Mouse (Mus musculus) thymus, postnatal 4 days (tissue): ENCODE measurements around the gene Sertad4.

Source experiments
- DNase-seq: peaks from one replicate; pipeline ENCODE4 v3.0.0; 2021

The Sertad4 gene

DNA sequence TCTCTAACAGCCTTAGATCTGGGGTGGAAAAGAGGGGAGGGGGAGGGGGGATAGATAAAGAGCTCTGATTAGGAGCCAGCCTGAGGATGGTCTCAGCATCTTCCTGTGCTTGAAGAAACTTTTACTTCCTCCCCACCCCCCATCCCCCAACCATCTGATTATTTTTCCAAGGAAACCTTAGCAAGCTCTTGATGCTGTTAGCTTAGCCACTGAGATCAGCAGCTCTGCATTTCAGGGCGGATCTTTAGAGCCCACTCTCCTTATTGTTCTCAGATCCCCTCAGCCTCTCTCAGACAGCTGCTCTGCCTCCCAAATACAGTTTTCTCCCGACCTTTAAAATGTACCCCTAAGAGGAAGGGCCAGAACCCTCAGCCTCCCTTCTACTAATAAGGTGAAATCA is 4.4 kb downstream of the Sertad4 start:
- no peak for DNase-seq

GRCm38 (mm10) chr1:192849616-192850015 is 5.9 kb downstream of the Sertad4 start:
- no peak for DNase-seq

DNA sequence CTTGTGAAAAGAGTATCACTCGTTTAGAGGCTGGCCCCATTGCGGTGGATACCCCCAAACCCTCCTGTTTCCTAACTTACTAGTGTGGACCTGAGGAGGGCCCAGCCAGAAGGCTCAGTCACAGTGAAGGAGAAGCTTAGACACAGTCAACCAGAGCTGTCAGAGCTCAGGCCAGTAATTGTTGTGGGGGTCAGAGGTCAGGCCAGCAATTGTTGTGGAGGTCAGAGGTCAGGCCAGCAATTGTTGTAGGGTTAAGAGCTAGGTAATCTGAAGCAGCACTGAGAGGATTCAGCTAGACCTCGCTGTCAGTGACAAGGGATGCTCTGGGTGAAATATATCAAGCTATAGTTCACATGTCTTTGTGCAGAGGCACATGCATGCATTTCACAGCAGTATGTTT is 8.3 kb downstream of the Sertad4 start:
- no peak for DNase-seq

DNA sequence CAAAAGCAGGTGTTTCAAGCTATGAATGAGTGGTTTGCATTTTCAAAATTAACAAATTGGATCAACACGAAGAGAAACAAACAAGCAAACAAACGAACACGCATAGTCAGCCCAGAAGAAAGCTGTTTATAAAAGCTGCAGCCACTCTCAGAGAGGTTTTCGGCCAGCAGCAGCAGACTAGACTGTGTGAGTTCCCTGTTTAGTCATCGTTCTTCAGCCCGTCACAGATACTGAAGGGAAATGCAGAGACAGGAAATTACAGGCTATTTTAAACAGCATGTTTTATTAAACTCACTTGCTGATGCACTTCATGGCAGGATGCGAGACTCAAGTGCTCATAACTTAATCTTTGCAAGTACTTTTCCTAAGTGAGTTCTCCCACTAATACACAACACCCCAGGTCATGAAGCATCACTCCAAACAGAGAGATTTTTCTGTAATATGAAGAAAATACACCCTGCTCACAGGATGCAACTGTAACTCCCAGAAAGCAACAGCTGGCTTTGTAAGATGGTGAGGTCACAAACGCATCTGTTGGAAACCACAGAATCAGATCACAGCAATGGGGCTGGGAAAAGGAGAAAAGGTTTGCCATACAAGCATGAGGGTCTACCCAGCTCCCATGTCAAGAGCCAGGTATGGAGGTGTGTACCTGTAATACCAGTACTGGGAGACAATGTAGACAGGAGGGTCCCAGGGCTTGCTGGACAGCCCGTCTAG is 14.3 kb downstream of the Sertad4 start:
- no peak for DNase-seq

- DNase-seq = no peak
Measured at GRCm38 (mm10) chr1:192840655-192841054, 14.9 kb downstream of the Sertad4 start.

GRCm38 (mm10) chr1:192835211-192835681 is 20.3 kb downstream of the Sertad4 start:
- DNase-seq = peak; percentile 31

GRCm38 (mm10) chr1:192834361-192835210 is 21.0 kb downstream of the Sertad4 start:
- peak; percentile 77 for DNase-seq

GRCm38 (mm10) chr1:192833586-192833985 is 22.0 kb downstream of the Sertad4 start:
- DNase-seq = peak; percentile 40

GRCm38 (mm10) chr1:192833097-192833496 is 22.5 kb downstream of the Sertad4 start:
- DNase-seq = no peak

- DNase-seq = no peak
Measured at GRCm38 (mm10) chr1:192832338-192832737, 23.2 kb downstream of the Sertad4 start.

- DNase-seq = no peak
Measured at GRCm38 (mm10) chr1:192830444-192830843, 25.1 kb downstream of the Sertad4 start.

- no peak for DNase-seq
Measured at GRCm38 (mm10) chr1:192828928-192829327, 26.6 kb downstream of the Sertad4 start.

GRCm38 (mm10) chr1:192827955-192828354 is 27.6 kb downstream of the Sertad4 start:
- no peak for DNase-seq

DNA sequence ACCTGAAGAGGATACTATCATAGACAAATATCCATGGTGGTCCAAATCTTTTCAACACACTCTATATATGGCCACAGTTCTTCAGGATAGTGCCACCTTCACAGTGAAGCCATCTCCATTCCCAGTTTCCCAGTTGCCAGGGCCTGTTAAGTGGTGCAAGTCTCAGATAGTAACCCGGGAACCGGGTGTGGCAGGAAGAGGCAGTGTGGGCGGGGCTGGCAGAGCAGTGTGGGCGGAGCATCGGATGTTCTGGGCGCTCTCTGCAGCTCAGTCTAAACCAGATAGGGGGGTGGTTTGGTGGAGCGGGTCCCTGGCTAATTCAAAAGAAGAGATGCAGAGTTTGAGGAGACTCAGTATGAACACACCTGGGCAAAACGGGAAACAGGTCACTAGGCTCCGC is 29.8 kb downstream of the Sertad4 start:
- peak; percentile 58 for DNase-seq

DNA sequence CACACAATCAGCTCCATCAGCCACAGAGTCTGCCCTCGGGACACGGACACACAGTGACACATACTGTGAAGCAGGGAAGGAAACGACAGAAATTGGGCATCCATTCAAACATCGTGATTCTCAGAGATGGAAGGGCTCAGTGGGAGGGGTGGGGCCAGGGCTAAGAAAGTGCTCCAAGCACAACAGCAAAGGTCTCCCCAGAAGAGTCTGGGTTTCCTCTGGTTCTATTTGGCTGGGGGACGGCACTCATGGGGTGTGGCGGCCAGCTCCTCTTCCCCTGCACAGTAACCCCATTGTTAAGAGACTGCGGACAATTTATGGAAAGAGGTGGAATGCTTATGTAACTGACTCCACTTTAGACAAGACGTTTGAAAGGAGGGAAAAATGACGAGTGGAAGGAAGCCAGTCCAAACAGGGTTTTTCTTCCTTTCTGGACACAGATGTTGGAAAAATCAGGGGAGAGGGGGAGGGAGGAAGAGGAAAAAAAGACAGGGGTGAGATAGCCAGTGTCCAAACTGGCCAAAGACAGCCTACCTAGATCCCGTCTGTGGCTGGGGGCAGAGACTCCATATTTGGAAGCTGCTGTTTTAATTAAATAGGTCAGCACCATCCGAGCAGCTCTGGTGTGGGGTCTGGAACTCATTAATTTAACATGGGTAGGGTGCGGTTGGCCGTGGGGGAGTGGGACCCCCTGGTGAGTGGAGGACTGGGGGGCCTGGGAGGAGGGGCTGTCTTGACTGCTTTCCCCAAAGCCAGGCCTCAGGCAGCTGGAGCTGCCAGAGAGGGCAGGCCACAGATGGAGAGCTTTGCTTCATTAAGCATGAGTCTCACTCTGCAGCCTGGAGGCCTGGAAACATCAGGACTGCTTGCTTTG is 32.7 kb downstream of the Sertad4 start:
- no peak for DNase-seq

GRCm38 (mm10) chr1:192822309-192822651 is 33.3 kb downstream of the Sertad4 start:
- DNase-seq = no peak

DNA sequence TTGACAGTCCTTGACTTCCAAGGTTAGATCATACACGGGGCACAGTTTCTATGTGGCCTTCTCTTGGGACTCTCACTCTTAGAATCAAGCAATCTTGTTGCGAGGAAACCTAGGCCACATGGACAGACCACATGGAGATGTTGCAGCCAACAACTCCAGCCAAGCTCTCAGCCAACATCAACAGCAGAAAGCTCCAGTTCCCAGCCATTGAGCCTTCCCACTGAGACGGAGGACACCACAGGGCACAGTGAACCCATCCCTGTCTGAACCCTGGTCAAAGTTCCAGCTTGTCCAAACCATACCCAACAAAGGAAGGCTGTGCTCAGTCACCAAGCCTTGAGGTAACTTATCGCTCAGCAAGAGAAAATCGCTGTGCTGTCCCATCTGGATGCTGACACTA is 37.2 kb downstream of the Sertad4 start:
- DNase-seq = no peak

GRCm38 (mm10) chr1:192815789-192816188 is 39.8 kb downstream of the Sertad4 start:
- no peak for DNase-seq

DNA sequence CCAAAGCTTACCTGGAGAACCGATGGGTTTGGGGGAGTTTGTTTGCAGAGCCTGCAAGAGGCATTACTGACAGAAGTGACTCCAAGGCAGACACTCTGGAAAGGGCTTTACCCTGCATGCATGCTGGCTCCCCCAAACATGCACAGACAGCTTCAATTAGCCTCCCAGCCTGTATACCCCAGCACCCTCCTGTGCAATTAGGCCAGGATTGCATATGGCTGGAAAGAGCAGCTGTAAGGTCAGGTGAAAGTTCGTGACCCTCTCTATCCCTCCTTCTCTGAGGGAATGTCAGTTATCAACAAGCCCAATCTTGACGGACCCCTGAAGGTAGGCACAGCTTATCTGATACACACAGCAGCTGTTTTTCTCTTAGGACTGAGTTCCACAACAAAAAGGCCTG is 40.9 kb downstream of the Sertad4 start:
- no peak for DNase-seq

DNA sequence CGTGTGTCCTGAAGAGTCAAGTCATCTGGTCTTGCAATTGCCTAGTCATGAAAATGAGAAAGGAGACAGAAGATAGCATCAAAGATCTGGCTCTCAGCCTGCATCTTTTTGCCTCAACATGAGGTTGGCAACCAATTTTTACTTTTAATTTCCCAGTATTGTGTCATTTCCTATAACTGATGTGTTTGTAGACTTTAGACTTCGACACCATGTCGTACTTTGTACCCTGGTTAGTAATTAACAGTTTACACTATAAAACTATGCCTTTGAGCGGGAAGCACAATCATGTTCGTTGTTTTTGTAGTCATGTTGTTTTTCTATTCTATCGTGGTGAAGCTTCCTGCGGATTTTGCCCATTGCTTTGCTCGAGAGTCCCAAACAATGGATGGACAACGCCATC is 42.8 kb downstream of the Sertad4 start:
- no peak for DNase-seq

DNA sequence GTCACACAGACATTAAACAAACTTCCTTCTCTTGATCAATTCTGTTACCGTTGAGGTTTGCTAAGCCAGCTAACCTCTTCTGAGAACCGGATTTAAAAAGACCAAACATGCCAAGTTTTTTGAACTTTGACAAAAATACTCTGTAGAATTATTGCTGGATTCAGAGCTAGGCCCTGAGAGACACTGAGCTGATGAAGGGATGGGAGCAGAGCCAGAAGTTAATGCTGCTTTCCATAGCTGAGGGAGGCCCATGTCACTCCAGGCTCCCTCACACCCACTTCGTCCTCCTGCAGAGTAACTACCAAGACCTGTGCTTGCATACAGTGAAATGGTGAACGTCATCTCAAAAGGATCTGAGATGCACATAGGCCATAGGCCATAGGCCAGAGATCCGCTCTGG is 43.3 kb downstream of the Sertad4 start:
- DNase-seq = no peak

- no peak for DNase-seq
Measured at GRCm38 (mm10) chr1:192806168-192807157, 49.1 kb downstream of the Sertad4 start.
